In the genomic region with DNA sequence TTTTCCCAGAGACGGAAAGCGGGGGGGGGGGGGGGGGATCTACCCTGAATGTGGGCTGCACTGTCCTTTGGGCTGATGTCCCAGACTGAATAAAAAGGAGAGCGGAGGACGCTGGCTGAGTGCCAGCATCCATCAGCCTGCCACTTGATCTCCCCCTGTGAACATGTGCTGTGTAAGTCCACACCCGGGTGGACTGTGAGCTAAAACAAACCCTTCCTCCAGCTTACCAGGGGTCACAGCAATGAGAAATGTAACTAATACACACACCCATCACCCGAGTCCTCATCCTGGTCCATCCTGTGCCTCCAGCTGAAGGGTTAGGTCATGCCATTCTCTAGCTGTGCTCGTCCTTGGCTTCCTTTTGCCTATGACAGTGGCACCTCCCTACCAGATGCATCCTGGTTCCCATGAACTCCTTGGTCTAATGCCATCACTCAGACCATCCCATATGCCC, we compare ENCODE assay signal across 9 mouse cellular contexts. TPM values are rescaled to one million over a fixed set of nuclear protein-coding genes. Genes with fewer than 3 reads are reported as not detected.
A peak's percentile ranks its signal among the peaks of the same experiment; 100 is the strongest.
DNase-seq lines count a peak whose midpoint lies in the region; ATAC-seq and TF ChIP-seq lines count a peak whose summit lies in the region.
"Had no signal": no experiment of that assay in that cellular context is flagged by ENCODE, and none has a peak within 500 bp of the region (broad histone marks: within the 10 kb centered on the region; RNA-seq: fewer than 3 reads in every experiment).

No protein-coding gene starts in this region.

- no peaks in the 10 kb centered on the region for H3K27me3 ChIP-seq in limb, embryonic 14.5 days (ENCODE audit: control insufficient read depth, insufficient read depth, low read length)
- H3K27me3 ChIP-seq in limb, embryonic 10.5 days (ENCODE audit: low read depth, poor library complexity, severe bottlenecking), result no peaks in the 10 kb centered on the region
- no peaks in the 10 kb centered on the region for H3K27me3 ChIP-seq in heart, embryonic 13.5 days (replicated peaks)

- no peak overlapping the region for H3K9ac ChIP-seq in limb, embryonic 14.5 days (ENCODE audit: low read depth, low read length, severe bottlenecking)
- no peak overlapping the region for H3K9ac ChIP-seq in heart, embryonic 13.5 days

- TF ChIP-seq POLR2A in limb, embryonic 14.5 days (IDR thresholded peaks at IDR 0.05; ENCODE audit: borderline replicate concordance, extremely low read depth, insufficient read depth, insufficient read length), result no peak

- H3K4me1 ChIP-seq in limb, embryonic 14.5 days (ENCODE audit: control insufficient read depth, insufficient read depth, low read length), result peaks cover 48% of the 10 kb centered on the region
- H3K4me1 ChIP-seq in limb, embryonic 10.5 days, result peaks cover 41% of the 10 kb centered on the region
- peaks cover 85% of the 10 kb centered on the region for H3K4me1 ChIP-seq in heart, embryonic 13.5 days

- DNase-seq in limb, embryonic 14.5 days (ENCODE audit: low spot score), result peak; percentile 71
- DNase-seq in limb, embryonic 10.5 days (ENCODE audit: low spot score), result no peak
- peak; percentile 81 for DNase-seq in cerebellum, adult 9-11 months
- DNase-seq in lung, postnatal 10 days, result peak; percentile 61
- DNase-seq in spleen, adult 18-20 months, result no peak
- no peak for DNase-seq in spleen, postnatal 36 days (ENCODE audit: low spot score in 2 of 2)

- H3K4me3 ChIP-seq in limb, embryonic 14.5 days (replicated peaks; ENCODE audit: low read length), result no peak overlapping the region
- no peak overlapping the region for H3K4me3 ChIP-seq in limb, embryonic 10.5 days
- no peak overlapping the region for H3K4me3 ChIP-seq in heart, embryonic 13.5 days
- H3K4me3 ChIP-seq: erythroblast, embryonic 14.5 days had no signal

- H3K4me2 ChIP-seq in limb, embryonic 14.5 days (replicated peaks; ENCODE audit: low read depth, low read length, severe bottlenecking), result no peak overlapping the region
- peak overlapping the region; percentile 44 for H3K4me2 ChIP-seq in heart, embryonic 13.5 days

- H3K27ac ChIP-seq in limb, embryonic 14.5 days (replicated peaks; ENCODE audit: low read depth, low read length), result no peak overlapping the region
- H3K27ac ChIP-seq in limb, embryonic 10.5 days, result no peak overlapping the region
- peak overlapping the region; percentile 79 for H3K27ac ChIP-seq in heart, embryonic 13.5 days (replicated peaks)

- no peaks in the 10 kb centered on the region for H3K9me3 ChIP-seq in limb, embryonic 14.5 days (ENCODE audit: control insufficient read depth, low read length)
- H3K9me3 ChIP-seq in limb, embryonic 10.5 days (replicated peaks), result no peaks in the 10 kb centered on the region
- no peaks in the 10 kb centered on the region for H3K9me3 ChIP-seq in heart, embryonic 13.5 days

- WGBS in limb, embryonic 14.5 days, result 38% methylated on average over 5 of the region's 7 CpGs
- WGBS in limb, embryonic 10.5 days, result 90% methylated on average over 7 of the region's 7 CpGs
- 16% methylated on average over 7 of the region's 7 CpGs for WGBS in heart, embryonic 13.5 days

- H3K36me3 ChIP-seq in limb, embryonic 14.5 days (ENCODE audit: control insufficient read depth, insufficient read depth, low read length), result peaks cover 50% of the 10 kb centered on the region
- peaks cover 71% of the 10 kb centered on the region for H3K36me3 ChIP-seq in limb, embryonic 10.5 days
- peaks cover 46% of the 10 kb centered on the region for H3K36me3 ChIP-seq in heart, embryonic 13.5 days

- ATAC-seq in limb, embryonic 14.5 days (ENCODE audit: low FRiP score, low read depth), result peak; percentile 28; the same call in 1 of the 2 replicates
- ATAC-seq in heart, embryonic 13.5 days (ENCODE audit: extremely low read depth, insufficient number of reproducible peaks, low FRiP score, low TSS enrichment), result no peak
- ATAC-seq in megakaryocyte-erythroid progenitor cell, adult 5-6 weeks (replicated peaks; ENCODE audit: low FRiP score, low TSS enrichment, poor library complexity, severe bottlenecking), result no peak

RNA-seq across cellular contexts. Expression of gene Itm2c, which starts 8.1 kb away (rescaled TPM):
- 213 and 289 TPM in 2 replicates for polyA plus RNA-seq in limb, embryonic 14.5 days (2012; rRNA removed)
- polyA plus RNA-seq in limb, embryonic 14.5 days (2014; fragmentation: Nextera tagmentation; extraction: Ambion mirVana), result 181 and 197 TPM in 2 replicates
- polyA plus RNA-seq in limb, embryonic 10.5 days (2016; fragmentation: Nextera tagmentation; extraction: Ambion mirVana), result 170 and 188 TPM in 2 replicates
- 246 and 255 TPM in 2 replicates for polyA plus RNA-seq in heart, embryonic 13.5 days (2015; fragmentation: Nextera tagmentation; extraction: Ambion mirVana)
- 10.8 and 12.3 TPM in 2 replicates for total RNA-seq in megakaryocyte-erythroid progenitor cell, adult 5-6 weeks (2014; fragmentation: Nextera tagmentation)
- total RNA-seq in megakaryocyte-erythroid progenitor cell, adult 5-6 weeks (2017), result 17.6 and 23.6 TPM in 2 replicates

RNA-seq across cellular contexts. Expression of gene 4933407L21Rik, which starts 26.1 kb away (rescaled TPM):
- 1.2 and 1.3 TPM in 2 replicates for polyA plus RNA-seq in limb, embryonic 14.5 days (2012; rRNA removed)
- 0.66 and 0.73 TPM in 2 replicates for polyA plus RNA-seq in limb, embryonic 14.5 days (2014; fragmentation: Nextera tagmentation; extraction: Ambion mirVana)
- polyA plus RNA-seq in limb, embryonic 10.5 days (2016; fragmentation: Nextera tagmentation; extraction: Ambion mirVana), result 0.13 TPM in 1 of 2 replicates, not detected in the other
- polyA plus RNA-seq in heart, embryonic 13.5 days (2015; fragmentation: Nextera tagmentation; extraction: Ambion mirVana), result 0.19 TPM in 1 of 2 replicates, not detected in the other
- total RNA-seq in megakaryocyte-erythroid progenitor cell, adult 5-6 weeks (2014; fragmentation: Nextera tagmentation), result not detected in 2 replicates
- not detected in 2 replicates for total RNA-seq in megakaryocyte-erythroid progenitor cell, adult 5-6 weeks (2017)
- polyA plus RNA-seq: erythroblast, embryonic 14.5 days had no signal

RNA-seq across cellular contexts. Expression of gene Gpr55, which starts 58.7 kb away (rescaled TPM):
- 0.11 and 0.12 TPM in 2 replicates for polyA plus RNA-seq in limb, embryonic 14.5 days (2012; rRNA removed)
- not detected in 2 replicates for polyA plus RNA-seq in limb, embryonic 14.5 days (2014; fragmentation: Nextera tagmentation; extraction: Ambion mirVana)
- polyA plus RNA-seq in limb, embryonic 10.5 days (2016; fragmentation: Nextera tagmentation; extraction: Ambion mirVana), result not detected in 2 replicates
- 0.04 TPM in 1 of 2 replicates, not detected in the other for polyA plus RNA-seq in heart, embryonic 13.5 days (2015; fragmentation: Nextera tagmentation; extraction: Ambion mirVana)
- 0.72 TPM in 1 of 2 replicates, not detected in the other for total RNA-seq in megakaryocyte-erythroid progenitor cell, adult 5-6 weeks (2014; fragmentation: Nextera tagmentation)
- not detected in 2 replicates for total RNA-seq in megakaryocyte-erythroid progenitor cell, adult 5-6 weeks (2017)
- polyA plus RNA-seq: erythroblast, embryonic 14.5 days had no signal

Comparison
In these comparisons a context has a peak if more than half of its experiments do, and no peak if none do; other contexts are left out.
1. DNase-seq: peak in limb, embryonic 14.5 days (single experiment), cerebellum, adult 9-11 months (single experiment) and lung, postnatal 10 days (single experiment); none in limb, embryonic 10.5 days (single experiment), spleen, adult 18-20 months (0 of 2) and spleen, postnatal 36 days (0 of 2).